In genomic region chr13:54282861-54283206, GRCm38 (mm10) we compare ENCODE assay signal across 8 mouse cellular contexts.
DNase-seq lines count a peak whose midpoint lies in the region; ATAC-seq and TF ChIP-seq lines count a peak whose summit lies in the region.

No protein-coding gene starts in this region.

- H3K36me3 ChIP-seq in heart, adult 2 months (ENCODE audit: control insufficient read depth, insufficient read depth, low read length): no peaks in the 10 kb centered on the region
- no peaks in the 10 kb centered on the region for H3K36me3 ChIP-seq in embryonic facial prominence, embryonic 12.5 days
- no peaks in the 10 kb centered on the region for H3K36me3 ChIP-seq in hindbrain, postnatal 0 days (ENCODE audit: insufficient read depth, low read length)
- H3K36me3 ChIP-seq in lung, postnatal 0 days (ENCODE audit: insufficient read depth, low read length): no peaks in the 10 kb centered on the region

- WGBS in heart, adult 2 months: 4% methylated on average over 10 of the region's 10 CpGs
- WGBS in embryonic facial prominence, embryonic 12.5 days: 12% methylated on average over 10 of the region's 10 CpGs
- WGBS in hindbrain, postnatal 0 days: 2% methylated on average over 10 of the region's 10 CpGs
- WGBS in lung, postnatal 0 days: 7% methylated on average over 10 of the region's 10 CpGs

- TF ChIP-seq CTCF in heart, adult 2 months (IDR thresholded peaks at IDR 0.05): no peak
- TF ChIP-seq CTCF in hindbrain, postnatal 0 days (IDR thresholded peaks at IDR 0.05; ENCODE audit: low read depth): no peak
- TF ChIP-seq CTCF in lung, postnatal 0 days (IDR thresholded peaks at IDR 0.05): no peak

- no peak overlapping the region for H3K9ac ChIP-seq in heart, adult 2 months (ENCODE audit: low read depth, low read length)
- no peak overlapping the region for H3K9ac ChIP-seq in embryonic facial prominence, embryonic 12.5 days
- peak overlapping the region; percentile 21; the same call in 1 of the 2 replicates for H3K9ac ChIP-seq in hindbrain, postnatal 0 days (replicated peaks; ENCODE audit: low read length)
- H3K9ac ChIP-seq in lung, postnatal 0 days (replicated peaks; ENCODE audit: low read depth): no peak overlapping the region

- peaks cover 4% of the 10 kb centered on the region for H3K4me1 ChIP-seq in heart, adult 2 months (ENCODE audit: control insufficient read depth, insufficient read depth, low read length)
- H3K4me1 ChIP-seq in embryonic facial prominence, embryonic 12.5 days: peaks cover 9% of the 10 kb centered on the region; the same call in 1 of the 2 replicates
- peaks cover 21% of the 10 kb centered on the region for H3K4me1 ChIP-seq in hindbrain, postnatal 0 days (ENCODE audit: insufficient read depth, low read length)
- H3K4me1 ChIP-seq in lung, postnatal 0 days (ENCODE audit: insufficient read depth, low read depth, low read length): peaks cover 4% of the 10 kb centered on the region; the same call in 1 of the 2 replicates

- no peak for TF ChIP-seq EP300 in heart, adult 2 months (IDR thresholded peaks at IDR 0.05; ENCODE audit: insufficient read depth, low read depth, low read length)
- TF ChIP-seq EP300 in lung, postnatal 0 days (IDR thresholded peaks at IDR 0.05): no peak

- intact Hi-C loops in heart, adult 2 months (cut with DNase I): no loop called here

- TF ChIP-seq POLR2A in heart, adult 2 months (IDR thresholded peaks at IDR 0.05; ENCODE audit: insufficient read depth, low read depth, low read length): no peak

- no peak overlapping the region; the same call in 1 of the 2 replicates for H3K4me3 ChIP-seq in heart, adult 2 months
- H3K4me3 ChIP-seq in embryonic facial prominence, embryonic 12.5 days: peak overlapping the region; percentile 16; the same call in 1 of the 2 replicates
- no peak overlapping the region for H3K4me3 ChIP-seq in hindbrain, postnatal 0 days (ENCODE audit: low read length)
- H3K4me3 ChIP-seq in lung, postnatal 0 days (ENCODE audit: low read depth, low read length): no peak overlapping the region

- H3K4me2 ChIP-seq in embryonic facial prominence, embryonic 12.5 days (replicated peaks): peak overlapping the region; percentile 42
- H3K4me2 ChIP-seq in hindbrain, postnatal 0 days (ENCODE audit: low read depth, low read length): peak overlapping the region; percentile 36
- H3K4me2 ChIP-seq in lung, postnatal 0 days (replicated peaks; ENCODE audit: low read depth, low read length): peak overlapping the region; percentile 38

- peak; percentile 27 to 28 for DNase-seq in heart, adult 2 months
- no peak for DNase-seq in heart, postnatal 4 days
- DNase-seq in hindbrain, postnatal 0 days (ENCODE audit: low spot score): peak; percentile 54
- DNase-seq in lung, postnatal 0 days (ENCODE audit: low spot score): peak; percentile 26
- no peak for DNase-seq in c-Kit-positive CD71-positive TER-119-positive erythroid progenitor cells, embryonic 14.5 days (ENCODE audit: low spot score)
- DNase-seq in right cerebral cortex, postnatal 25 days: no peak
- DNase-seq in layer of hippocampus, adult 9-10 months (ENCODE audit: low spot score): no peak

- no peak overlapping the region for H3K27ac ChIP-seq in heart, adult 2 months
- no peak overlapping the region for H3K27ac ChIP-seq in embryonic facial prominence, embryonic 12.5 days
- H3K27ac ChIP-seq in hindbrain, postnatal 0 days: peak overlapping the region; percentile 77
- no peak overlapping the region for H3K27ac ChIP-seq in lung, postnatal 0 days (ENCODE audit: low read length)

- no peaks in the 10 kb centered on the region for H3K79me2 ChIP-seq in heart, adult 2 months (replicated peaks; ENCODE audit: control insufficient read depth, insufficient read depth, low read length)

- no peak for ATAC-seq in embryonic facial prominence, embryonic 12.5 days (ENCODE audit: insufficient number of reproducible peaks, insufficient read depth, low FRiP score, low TSS enrichment)
- ATAC-seq in hindbrain, postnatal 0 days: peak; percentile 31; the same call in 1 of the 2 replicates
- no peak for ATAC-seq in lung, postnatal 0 days

- no peaks in the 10 kb centered on the region for H3K27me3 ChIP-seq in heart, adult 2 months (ENCODE audit: control insufficient read depth, insufficient read depth, low read length)
- peaks cover 15% of the 10 kb centered on the region; the same call in 1 of the 2 replicates for H3K27me3 ChIP-seq in embryonic facial prominence, embryonic 12.5 days
- H3K27me3 ChIP-seq in hindbrain, postnatal 0 days (ENCODE audit: insufficient read depth, low read length): no peaks in the 10 kb centered on the region
- H3K27me3 ChIP-seq in lung, postnatal 0 days (replicated peaks; ENCODE audit: insufficient read depth, low read length): no peaks in the 10 kb centered on the region

- H3K9me3 ChIP-seq in embryonic facial prominence, embryonic 12.5 days: no peaks in the 10 kb centered on the region
- no peaks in the 10 kb centered on the region for H3K9me3 ChIP-seq in hindbrain, postnatal 0 days (ENCODE audit: low read length)
- no peaks in the 10 kb centered on the region for H3K9me3 ChIP-seq in lung, postnatal 0 days (ENCODE audit: low read length)

Comparison
In these comparisons a context has a peak if more than half of its experiments do, and no peak if none do; other contexts are left out.
1. DNase-seq: peak in heart, adult 2 months (2 of 2), hindbrain, postnatal 0 days (single experiment) and lung, postnatal 0 days (single experiment); none in heart, postnatal 4 days (single experiment), c-Kit-positive CD71-positive TER-119-positive erythroid progenitor cells, embryonic 14.5 days (single experiment), right cerebral cortex, postnatal 25 days (single experiment) and layer of hippocampus, adult 9-10 months (single experiment).
2. Peak in every context shown above with its lines, with median percentiles within 50 percentile points of each other: H3K4me2 ChIP-seq.